Mouse (Mus musculus): ENCODE results near the gene Zcchc10.
"Not testable (repeated sequence)": the region's sequence is repeated elsewhere in the genome, so short reads cannot be mapped to it uniquely, and the experiment has no call there.

Gene Zcchc10

DNA sequence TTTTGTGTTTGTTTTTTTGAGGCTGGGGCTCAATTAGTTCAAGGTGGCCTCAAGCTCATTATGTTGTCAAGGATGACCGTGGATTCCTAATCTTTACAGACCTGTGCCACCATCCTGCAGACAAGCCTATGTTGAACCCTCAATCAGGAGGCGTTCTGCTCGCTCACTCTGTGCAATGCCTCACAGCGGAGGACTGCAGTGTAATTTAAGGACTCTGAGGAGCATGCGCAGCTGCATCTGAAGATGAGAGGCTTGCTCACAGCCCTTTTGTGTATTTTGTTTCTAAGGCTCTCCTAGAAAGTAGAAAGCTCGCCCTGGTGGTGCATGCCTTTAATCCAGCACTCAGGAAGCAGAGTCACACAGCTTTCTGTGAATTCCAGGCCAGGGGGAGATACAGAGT, 7.5 kb upstream of the Zcchc10 start:
- DNase-seq (ENCODE audit: low read depth, low spot score) = peak; percentile 74

DNA sequence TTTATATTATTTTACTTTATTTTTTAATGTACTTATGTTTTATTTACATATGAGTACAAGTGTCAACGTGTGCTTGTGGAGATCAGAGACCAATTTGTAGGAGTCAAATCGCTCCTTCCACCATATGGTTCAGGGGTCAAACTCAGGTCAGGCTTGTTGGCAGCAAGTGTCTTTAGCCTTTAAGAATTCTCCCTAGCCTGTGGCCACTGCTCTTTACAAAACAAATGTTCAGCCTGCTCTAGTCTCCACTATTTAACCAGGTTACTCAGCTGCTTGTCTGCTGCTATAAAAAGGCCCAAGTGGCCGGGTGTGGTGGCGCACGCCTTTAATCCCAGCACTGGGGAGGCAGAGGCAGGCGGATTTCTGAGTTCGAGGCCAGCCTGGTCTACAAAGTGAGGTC, 6.4 kb upstream of the Zcchc10 start:
- DNase-seq (ENCODE audit: low read depth, low spot score) = peak; percentile 92

DNA sequence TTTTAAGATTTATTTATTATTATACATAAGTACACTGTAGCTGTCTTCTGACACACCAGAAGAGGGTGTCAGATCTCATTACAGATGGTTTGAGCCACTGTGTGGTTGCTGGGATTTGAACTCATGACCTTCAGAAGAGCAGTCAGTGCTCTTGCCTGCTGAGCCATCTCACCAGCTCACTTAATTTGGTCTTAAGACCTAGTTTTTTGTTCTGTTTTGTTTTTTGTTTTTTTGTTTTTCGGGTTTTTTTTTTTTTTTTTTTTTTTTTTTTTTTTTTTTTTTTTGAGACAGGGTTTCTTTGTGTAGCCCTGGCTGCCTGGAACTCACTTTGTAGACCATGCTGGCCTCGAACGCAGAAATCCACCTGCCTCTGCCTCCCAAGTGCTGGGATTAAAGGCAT, 5.9 kb upstream of the Zcchc10 start:
- not testable (repeated sequence) for DNase-seq (ENCODE audit: low read depth, low spot score)

DNA sequence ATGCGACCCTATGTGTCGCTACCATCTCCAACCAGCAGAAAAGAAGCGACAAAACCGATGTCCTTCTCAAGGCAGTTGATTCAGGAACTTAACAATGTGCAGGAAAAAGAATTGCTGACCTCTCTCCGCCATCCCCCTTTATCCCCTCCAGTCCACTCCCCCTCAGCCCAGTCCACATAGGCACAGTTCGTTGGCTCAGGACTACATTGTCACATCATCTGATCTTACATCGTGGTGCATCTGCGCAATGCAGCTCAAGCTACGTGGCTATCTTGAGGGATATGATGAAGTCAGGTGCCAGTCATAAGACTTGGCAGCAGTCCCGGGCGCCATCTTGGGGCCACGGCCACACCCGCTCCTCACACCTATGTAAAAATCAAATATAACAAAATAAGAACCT, 4.6 kb upstream of the Zcchc10 start:
- DNase-seq (ENCODE audit: low read depth, low spot score) = not testable (repeated sequence)

DNA sequence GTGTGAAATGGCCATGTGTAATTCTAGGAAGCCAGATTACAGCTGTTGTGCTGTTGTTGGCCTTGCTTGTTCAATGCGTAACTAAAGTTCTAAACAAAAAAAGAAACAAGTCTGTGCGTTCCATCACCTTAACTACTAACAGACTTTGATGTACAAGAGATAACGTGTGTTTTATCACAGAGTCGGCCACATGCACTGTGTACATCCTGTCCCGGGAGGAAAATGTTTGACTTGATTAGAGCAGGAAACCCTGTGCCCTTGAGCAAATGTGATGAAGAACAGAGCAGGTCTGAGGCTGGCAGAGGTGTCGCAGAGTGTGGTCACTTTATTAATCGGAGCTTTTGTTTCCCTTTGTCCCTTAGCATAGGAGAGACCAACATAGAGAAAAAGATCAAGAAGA, 5.8 kb downstream of the Zcchc10 start:
- no peak for DNase-seq (ENCODE audit: low read depth, low spot score)

DNA sequence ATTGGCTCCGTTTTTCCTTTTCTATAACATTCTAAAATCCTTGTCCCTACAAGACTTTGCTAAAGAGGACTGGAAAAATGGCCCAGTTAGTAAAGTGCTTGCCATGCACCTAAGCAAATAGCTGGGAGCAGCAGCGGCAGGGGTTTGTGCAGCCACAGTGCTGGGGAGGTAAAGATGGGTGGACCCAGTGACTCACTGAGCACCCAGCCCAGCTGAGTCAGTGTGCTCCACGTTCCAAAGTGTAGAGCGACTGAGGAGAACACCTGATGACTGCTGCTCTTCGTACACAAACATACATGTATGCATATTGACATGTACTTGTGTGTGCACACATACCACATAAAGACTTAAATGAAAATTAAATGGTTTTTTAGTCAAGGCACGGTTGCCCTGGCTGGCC, 6.6 kb downstream of the Zcchc10 start:
- no peak for DNase-seq (ENCODE audit: low read depth, low spot score)

DNA sequence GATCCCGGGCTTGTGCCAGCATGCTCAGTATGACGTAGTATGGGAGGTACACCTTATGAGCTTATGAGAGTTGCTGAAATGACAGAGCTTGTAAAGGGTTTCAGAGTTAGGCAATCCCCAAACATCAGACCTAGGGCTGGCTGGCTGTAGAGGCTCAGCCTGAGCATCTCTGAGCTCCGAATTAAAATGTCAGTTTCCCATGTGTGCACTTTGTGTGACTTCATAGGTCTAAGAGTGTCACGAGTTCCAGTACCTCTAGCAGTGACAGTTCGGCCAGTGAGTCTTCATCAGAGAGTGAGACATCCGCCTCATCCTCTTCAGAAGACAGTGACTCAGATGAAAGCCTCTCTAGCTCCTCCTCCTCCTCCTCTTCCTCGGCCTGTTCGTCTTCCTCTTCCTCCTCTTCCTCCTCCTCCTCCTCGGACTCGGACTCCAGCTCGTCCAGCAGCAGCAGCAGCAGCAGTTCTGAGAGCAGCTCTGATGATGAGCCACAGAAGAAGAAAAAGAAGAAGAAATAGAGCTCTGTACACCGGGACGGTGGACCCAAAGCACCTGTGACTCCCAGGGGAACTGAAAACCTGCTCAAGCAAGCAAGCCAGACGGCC, 7.7 kb downstream of the Zcchc10 start:
- DNase-seq (ENCODE audit: low read depth, low spot score) = no peak

DNA sequence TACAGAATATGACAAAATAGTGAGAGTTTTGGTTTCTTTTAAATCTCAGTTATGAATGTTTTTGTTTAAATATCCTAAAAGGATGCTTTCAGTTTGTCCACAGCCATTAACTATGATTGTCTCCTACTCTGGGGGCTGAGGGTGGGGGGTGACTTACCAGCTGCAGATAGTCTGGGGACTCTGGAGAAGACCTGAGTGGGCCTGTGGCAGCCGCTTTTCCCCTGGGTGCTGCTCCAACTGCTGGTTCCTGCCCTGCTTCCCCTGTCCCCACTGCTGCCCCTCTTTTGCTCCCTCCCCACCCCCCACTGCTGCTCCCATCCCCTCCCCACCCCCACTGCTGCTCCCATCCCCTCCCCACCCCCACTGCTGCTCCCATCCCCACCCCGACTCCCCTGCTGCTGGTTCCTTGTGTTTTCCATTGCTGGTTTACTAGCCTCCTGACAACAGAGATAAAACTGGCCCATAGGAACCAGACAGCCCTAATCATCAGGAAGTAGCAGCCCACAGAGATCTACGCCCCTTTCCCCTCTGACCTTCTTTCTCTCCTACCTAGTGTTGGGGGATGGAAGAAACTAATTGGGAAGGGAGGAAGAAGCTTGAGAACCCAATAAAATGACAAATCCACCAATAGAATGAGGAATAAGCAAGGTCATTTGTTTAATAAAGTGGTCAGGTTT, 11.2 kb downstream of the Zcchc10 start:
- DNase-seq (ENCODE audit: low read depth, low spot score) = peak; percentile 99

DNA sequence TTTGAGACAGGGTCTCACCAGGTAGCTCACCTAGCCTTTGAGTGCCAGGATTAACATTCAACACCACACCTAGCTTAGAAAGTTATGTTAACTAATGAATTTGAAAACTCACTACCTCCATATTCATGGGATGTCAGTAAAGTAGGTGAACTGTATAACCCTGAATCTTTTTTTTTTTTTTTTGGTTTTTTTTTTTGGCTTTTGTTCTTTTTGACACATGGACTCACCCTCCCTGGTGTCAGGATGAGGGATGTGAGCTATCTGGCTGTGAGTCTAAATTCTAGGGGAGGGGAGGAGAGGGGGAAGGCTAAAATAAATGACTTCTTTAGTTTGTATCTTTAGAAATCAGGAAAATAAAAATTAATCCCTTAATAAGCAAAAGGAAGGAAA, 11.7 kb downstream of the Zcchc10 start:
- no peak for DNase-seq (ENCODE audit: low read depth, low spot score)

DNA sequence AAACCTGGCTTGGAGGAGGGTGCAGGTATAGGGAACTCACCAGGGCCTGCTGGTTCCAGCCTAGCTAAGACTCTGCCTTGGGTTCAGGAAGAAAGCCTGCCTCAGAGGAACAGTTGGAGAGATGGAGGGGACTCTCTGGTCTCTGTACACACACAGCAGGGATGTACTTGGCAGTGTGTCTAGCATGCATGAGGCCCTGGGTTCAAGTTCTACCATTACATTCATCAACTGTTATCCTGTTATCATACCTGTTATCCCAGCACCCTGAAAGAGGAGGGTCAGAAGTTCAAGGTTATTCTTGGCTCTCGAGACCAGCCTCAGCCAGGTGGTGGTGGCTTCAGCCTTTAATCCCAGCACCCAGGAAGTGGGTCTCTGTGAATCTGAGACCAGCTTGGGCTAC, 12.4 kb downstream of the Zcchc10 start:
- no peak for DNase-seq (ENCODE audit: low read depth, low spot score)

DNA sequence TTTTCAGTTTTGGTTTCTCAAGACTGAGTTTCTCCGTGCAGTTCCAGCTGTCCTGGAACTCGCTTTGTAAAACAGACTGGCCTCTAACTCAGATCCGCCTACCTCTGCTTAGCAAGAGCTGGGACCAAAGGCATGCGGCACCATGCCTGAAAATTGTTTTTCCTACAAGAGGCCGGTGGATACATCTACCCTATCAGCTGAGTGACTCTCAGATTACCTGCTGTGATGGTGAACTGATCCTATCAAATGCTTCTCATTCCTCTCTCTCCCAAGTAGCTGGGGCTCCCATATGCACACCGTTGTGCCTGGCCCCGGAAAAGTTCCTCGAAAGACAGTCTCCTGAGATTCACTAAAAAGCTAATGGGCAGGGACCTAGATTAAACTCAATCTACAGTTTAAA, 13.2 kb downstream of the Zcchc10 start:
- DNase-seq (ENCODE audit: low read depth, low spot score) = peak; percentile 86

DNA sequence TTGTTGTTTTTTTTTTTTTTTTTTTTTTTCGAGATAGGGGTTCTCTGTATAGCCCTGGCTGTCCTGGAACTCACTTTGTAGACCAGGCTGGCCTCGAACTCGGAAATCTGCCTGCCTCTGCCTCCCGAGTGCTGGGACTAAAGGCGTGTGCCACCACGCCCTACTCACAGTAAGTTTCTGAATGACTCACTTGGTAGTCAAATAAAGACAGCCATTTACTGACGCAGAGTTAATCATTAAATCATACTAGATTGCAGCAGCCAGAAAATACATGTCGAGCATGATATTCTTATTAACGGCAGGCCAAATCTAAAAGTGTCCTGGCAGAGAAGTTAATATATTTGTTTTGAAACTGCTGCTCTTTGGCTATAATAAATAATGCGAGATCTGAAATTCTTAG, 16.5 kb downstream of the Zcchc10 start:
- DNase-seq (ENCODE audit: low read depth, low spot score) = not testable (repeated sequence)

DNA sequence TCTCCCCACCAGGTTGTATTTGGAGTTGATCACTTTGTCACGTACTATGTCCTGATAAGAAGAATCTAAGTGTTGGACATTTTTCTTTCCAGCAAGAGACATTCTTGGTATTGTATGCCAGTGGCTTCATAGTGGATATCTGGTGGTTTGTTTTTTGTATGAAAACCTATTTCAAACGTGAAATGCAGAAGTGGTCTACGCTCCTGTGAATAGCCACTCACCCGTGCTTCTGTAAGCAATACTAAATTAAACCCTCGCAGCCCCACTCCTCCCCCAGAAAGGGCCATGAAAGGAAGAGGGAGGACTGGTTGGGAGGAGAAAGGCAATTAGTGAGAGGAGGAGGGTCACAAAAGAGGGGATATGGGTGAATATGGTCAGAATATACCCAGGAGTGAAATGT, 18.2 kb downstream of the Zcchc10 start:
- DNase-seq (ENCODE audit: low read depth, low spot score) = no peak

DNA sequence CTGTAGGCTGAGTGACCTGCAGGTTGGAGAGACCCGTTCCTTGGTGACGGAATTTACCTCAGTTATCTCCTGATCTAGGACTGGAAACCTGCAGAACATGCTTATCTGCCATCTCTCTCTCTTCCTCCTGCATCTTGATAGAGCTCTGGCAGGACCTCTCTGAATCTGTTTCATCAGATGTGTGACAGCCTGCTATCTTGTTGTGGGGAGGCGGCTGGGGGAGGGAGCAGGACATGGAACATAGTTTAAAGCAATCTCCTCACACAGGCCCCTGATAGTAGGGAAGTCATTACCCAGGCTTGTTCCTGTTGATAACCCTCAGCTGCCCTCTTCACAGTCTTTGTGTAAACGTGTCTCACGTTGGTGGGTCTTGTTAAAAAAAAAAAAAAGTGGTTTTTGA, 20.8 kb downstream of the Zcchc10 start:
- DNase-seq (ENCODE audit: low read depth, low spot score) = no peak

DNA sequence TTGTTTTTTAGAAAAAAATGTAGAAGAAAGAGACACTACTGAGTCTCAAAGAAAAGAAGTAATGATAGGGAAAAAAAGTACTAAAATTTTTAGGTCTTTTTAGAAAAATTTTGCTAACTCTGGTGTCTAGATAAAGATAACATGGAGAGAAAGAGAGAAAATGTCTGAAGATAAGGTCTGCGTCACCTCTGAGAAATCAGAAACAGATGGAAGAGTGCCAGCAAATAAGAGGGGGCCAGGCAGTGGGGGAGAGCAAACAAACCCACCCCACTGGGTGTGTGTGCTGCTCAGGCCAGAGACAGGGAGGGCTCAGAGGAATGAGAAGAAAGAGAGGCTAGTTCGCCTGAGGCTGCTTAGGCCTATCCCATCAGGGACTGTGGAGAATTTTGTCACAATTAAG, 21.3 kb downstream of the Zcchc10 start:
- DNase-seq (ENCODE audit: low read depth, low spot score) = no peak

DNA sequence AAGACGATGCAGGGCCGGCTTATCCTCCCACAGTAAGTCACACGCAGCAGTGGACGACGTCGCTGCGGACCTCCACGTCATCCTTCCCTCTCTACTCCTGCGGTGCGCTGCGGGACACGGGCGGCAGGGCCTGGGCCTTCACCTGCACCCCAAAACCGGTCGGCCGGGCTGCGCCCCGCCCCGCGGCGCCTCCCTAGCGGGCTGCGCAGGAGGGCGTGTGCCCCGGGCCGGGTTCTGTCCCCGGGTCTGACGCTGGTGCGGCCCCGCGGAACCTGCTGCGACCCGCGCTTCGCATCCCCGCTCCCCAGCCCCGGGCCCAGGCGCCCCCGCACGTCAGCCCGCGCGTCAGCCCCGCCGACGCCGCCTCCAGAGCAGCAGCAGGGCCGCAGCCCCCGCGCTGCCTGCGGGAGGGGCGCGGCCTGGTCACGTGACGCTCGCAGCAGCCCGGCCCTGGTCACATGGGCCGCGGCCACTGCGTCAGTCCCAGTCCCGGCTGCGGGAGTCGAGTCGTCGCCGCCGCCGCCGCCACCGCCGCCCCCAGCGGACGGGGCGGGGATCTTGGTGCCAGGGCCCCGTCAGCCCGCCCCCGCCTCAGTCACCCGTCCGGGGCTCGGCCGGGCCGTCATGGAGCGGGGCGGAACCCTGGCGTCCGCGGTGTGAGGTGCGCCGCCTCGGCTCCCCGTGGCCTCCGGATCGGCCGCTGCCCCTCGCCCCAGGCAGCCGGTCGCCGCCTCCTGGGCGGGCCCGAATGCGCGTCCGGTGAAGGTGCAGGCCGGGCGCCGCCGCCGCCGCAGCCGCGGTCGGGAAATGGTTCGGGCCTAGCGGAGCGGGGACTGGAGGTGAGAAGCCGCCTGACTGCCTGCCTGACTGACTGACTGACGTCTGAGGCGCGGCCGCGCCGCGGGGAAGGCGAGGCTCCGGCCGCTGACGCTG, 26.1 kb downstream of the Zcchc10 start, which contains the start of gene Aff4:
TSS of gene Aff4 (plus strand) at position 543 of the 933 bp plus-strand sequence.
- DNase-seq (ENCODE audit: low read depth, low spot score) = peak; percentile 85

DNA sequence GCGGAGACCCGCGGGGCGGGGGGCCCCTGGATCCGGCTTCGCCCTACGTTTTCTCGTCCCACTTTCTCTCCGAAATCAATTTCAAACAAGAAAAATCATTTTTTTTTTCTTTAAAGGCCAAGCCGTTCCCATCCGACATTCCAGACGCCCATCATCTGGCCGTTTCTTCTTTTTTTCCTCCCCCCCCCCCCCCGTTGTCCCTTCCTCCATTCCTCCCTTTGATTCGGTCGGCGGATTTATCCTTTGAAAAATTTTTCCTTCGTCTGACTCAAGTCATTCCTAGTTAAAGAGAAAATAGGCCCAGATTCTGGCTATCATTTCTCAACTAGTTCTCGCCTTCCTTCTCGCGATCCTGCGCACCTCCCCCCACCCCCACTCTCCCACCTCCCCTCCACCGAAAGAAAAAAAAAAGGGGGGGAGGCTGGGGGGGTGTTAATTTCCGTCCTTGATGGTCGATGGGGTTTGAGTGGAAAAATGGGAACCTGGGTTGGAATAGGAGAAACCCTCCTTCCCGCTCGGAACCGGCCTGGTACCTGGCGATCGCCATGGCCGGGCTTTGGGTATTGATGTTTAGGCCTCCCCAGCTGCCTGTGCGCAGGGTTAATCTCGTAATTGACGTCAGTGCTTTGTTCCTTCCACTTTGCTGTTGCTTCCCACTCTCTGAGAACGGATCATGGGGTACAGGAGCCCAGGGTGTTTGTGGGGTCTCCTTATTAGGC, 26.9 kb downstream of the Zcchc10 start:
- peak; percentile 77 for DNase-seq (ENCODE audit: low read depth, low spot score)

DNA sequence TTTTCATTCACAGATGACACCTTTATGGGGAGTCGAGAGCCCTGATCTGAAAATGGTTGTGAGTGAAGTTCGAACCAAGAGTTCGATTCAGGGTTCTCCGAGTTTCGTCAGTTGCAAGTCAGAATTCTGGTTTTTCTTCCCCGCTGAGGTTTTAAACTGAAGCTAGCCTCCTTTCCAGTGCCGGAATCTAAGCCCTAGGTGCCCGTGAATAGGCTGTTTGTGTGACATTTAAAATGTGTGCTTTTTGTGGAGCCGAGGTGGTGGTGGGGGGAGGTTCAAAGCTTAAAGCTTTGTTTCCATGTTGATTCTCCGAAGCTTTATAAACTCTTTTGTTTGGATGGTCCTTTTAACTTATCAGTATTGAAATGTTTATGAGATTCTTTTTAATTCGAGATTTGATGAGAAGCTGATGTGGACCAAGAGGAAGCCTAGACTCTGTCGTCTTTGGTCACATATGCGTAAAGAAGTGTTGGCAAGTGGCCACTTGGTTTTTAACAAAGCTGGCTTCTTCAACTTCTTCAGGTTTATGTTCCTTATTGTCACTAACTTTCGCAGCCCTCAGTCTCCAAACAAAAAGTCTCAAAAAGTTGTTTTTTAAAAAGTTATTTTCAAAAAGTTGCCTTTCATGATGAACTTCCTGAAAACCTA, 27.6 kb downstream of the Zcchc10 start:
- no peak for DNase-seq (ENCODE audit: low read depth, low spot score)

DNA sequence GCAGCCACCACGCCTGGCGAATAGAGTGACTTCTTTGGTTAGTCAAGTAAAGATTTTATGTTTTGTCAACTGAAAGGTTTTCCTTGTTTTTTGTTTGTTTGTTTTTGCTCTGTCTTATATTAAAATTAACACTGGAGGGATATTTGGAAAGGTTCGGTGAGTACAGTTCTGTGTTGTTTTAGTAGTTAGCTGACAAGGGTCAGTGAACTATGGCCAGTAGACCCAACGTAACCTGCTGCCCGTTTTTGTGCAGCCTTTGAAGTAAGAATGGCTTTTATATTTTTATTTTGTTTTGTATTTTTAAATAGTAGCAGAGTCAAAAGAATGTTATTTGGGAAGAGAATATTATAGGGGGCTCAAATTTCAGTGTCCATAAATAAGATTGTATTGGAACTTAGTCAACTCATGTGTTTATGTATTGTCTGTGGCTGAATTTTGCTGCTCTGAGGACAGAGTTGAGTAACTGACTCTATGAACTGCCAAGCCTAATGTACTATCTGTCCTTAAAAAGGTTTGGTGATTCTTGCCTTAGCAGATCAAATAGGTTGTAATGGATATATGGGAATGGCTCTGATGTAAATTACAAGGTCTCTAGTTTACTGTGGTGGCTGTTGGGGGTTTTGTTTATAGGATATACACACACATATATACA, 34.2 kb downstream of the Zcchc10 start:
- no peak for DNase-seq (ENCODE audit: low read depth, low spot score)

DNA sequence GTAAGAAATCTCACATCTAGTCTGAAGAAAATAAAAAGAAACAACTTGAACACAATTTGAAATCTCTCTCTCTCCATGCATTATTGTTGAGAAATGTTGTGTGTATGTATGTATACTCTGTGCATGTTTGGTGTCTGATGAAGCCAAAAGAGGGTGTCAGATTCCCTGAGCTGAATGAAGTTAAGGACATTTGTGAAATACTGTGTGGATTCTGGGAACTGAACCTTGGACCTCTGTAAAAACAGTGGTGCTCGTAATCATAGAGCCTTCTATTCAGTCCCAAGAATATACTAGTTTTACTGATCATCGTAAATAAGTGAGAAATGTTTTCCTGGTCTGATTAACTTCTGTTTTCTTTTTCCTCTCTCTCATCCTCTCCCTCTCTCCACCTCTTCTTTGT, 42.6 kb downstream of the Zcchc10 start:
- DNase-seq (ENCODE audit: low read depth, low spot score) = no peak

DNA sequence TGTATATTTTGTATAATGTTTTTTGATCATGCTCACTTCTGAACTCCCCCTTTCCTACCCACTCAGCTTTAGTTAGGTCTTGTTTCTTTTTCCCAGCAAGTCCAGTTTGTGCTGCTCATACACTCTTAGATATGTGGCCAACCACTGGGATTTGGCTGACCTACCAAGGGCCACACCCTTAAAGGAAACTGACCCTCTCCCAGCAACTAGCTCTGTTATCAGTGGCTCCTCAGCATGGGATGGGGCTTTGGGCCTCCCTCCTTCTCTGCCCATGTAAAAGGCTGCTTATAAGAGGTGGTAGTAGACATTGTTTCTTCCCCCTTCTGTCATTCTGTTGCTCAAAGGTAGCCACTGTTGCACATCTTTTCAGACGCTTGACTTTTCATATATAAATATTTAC, 54.4 kb downstream of the Zcchc10 start:
- DNase-seq (ENCODE audit: low read depth, low spot score) = no peak

Data from R1 (cell line).